Mouse (Mus musculus) mouse embryonic stem cell (cell line): ENCODE data around the gene Thbs1.

Experiments used
- in situ Hi-C, 2 experiments: fragments of 300-500 bp; cut with MboI; formaldehyde crosslinking; loops; 1 replicate in 1 of 2; 3 replicates in 1 of 2; pipeline ENCODE4 v1.14.3; 2019 to 2020; ENCODE audit warnings: low sequenced_read_pairs in 2 of 2, low pct_unique_long_range_greater_than_20kb in 1 of 2, mixed read lengths in 1 of 2; ENCODE audit not compliant: unreplicated experiment in 1 of 2

The Thbs1 gene

GRCm38 (mm10) chr2:118174558-118175383, 63.1 kb downstream of the Thbs1 start:
- in situ Hi-C loops = no loop called here
